Mouse (Mus musculus) ES-E14 (cell line): ENCODE results near the gene Tcerg1l.

Experiments used
- CHD2 ChIP-seq: IDR thresholded peaks from 2 replicates; pipeline ENCODE4 v1.6.1; 2014; ENCODE audit warnings: mild to moderate bottlenecking, low read depth, low read length, inconsistent platforms
- HCFC1 ChIP-seq: IDR thresholded peaks from 2 replicates; pipeline ENCODE4 v1.6.1; 2012; ENCODE audit warnings: low read length, inconsistent platforms, borderline replicate concordance; ENCODE audit not compliant: insufficient read depth
- MAFK ChIP-seq: IDR thresholded peaks from 2 replicates; pipeline ENCODE4 v1.6.1; 2014; ENCODE audit warnings: mild to moderate bottlenecking, low read depth, low read length, inconsistent platforms; ENCODE audit not compliant: insufficient read depth
- ZNF384 ChIP-seq: IDR thresholded peaks from 2 replicates; pipeline ENCODE4 v1.6.1; 2012; ENCODE audit warnings: low read depth, low read length, inconsistent platforms

GRCm38 (mm10) chr7:138178617-138179016 lies 218.9 kb downstream of the Tcerg1l start:
- TF ChIP-seq HCFC1 = no peak
- no peak for TF ChIP-seq ZNF384
- no peak for TF ChIP-seq CHD2
- TF ChIP-seq MAFK = no peak
